Mouse (Mus musculus) heart, adult 18-20 months (tissue): Measurements from ENCODE around the gene Dagla. TPM values are rescaled to one million over a fixed set of nuclear protein-coding genes. Genes with fewer than 3 reads are reported as not detected.

Source experiments
- DNase-seq, 2 experiments: peaks; one replicate each; pipeline ENCODE4 v3.0.0; 2021 to 2022; ENCODE audit warnings: mixed read lengths in 1 of 2
- total RNA-seq, 2 experiments: library from RNA; stranded (reverse); gene quantifications; 2 replicates each; pipeline ENCODE4 v1.2.3; 2021

Gene Dagla
- total RNA-seq, 2 experiments from 2014 or later = 3.3 TPM

DNA sequence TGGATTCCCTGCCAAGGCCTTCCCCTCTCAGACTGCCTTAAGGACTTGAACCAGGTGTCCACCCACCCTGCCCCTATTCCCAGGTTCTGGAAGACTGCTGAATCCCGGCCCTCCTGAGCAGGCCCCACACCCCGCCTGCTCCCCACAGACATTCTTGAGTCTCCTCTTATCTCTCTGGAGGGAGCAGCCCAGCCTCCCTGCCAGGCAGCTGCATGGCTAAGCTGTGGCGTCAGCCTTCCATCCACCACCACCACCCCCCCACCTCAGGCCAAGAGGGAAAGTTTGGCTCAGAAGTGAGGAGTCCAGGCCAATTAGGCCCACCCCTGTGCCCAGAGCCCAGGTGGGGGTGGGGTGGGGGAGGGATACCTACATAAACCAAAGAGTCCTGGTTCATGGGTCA, 66.2 kb downstream of the Dagla start:
- peak in 1 of 2 experiments; percentile 33 for DNase-seq

DNA sequence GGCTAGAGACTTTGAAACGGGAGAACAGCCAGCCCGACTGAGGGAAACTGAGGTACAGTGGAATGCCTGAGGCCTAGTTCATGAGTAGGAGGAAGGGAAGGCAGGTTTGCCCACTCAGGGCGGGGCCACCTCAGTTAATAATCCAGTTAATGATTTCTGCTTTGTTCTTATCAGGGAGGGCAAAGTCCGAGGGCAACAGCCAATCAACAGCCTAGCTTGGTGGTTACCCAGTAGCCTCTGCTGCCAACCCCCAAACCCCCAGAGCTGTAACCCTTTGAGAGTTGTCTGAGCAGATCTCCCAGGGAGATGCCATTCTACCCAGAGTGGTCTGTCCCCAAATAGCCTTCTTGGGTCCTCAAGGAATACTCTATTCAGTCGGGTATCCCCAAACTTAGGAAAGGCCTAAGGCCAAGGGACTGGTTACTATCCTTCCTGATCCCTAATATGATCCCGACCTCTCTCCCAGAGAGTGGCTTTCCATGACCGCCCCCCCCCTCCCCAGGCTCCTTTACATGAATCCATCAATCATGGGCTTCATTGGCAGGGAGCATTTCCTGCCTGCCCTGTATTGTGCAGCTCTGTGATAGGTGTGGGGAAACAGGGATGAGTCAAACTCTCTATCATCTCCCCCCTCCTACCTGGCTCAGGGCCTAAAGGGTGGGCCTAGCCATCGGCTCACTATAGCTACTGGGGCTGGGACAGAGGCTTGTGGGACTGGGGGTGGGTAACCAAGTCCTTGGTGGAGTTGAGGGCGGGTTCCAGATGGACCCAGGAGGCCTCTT, 68.7 kb downstream of the Dagla start:
- DNase-seq = no peak

DNA sequence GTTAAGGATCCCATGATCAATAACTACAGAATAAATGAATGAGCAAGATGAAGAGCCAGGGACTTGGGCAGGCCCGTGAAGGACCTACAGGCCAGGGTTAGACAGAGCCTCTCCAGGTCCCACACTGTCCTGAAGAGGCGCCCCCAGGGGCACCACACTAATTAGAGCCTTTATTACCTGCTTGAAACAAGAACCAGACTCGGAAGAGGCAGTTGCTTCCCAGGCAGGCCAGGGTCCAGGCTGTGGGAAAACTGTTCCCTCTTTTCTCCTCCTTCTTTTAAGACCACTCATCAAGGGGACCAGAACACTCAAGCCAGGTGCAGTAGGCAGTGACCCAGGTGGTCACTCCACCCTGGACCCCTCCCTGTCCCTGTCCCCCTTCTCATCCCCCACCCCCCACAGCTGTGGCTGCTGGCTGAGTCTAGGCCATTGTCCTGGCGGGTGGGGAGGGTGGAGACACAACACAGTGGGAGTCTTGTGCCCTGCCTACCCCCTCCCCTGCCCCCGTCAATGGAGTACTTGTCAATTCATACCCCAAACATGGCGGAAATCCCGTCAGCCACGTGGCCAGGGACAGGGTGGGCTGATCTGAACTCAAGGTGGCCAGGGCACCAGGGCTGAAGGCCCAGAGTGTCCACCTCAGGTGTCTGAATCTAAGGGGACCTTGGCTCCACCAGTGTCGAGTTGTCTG, 72.2 kb downstream of the Dagla start:
- DNase-seq = no peak

DNA sequence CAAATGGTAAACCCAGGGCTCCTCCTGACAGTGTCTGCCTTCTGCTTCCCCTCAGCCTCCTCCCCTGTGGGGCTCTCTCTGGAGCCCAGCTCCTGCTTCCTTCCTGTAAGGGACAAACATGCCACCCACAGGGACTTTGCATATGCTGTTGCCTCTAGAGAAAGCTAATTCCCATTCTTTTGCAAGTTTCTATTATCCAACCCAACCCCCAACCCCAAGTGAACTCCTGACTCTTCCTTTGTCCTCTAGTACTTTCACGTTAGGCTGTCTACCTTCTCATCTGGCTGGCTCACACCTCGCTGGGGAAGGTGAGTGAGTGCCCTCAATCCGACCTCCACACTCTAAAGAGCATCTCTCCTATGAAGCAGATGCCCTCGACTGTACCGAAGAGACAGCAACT, 72.8 kb downstream of the Dagla start:
- no peak for DNase-seq

DNA sequence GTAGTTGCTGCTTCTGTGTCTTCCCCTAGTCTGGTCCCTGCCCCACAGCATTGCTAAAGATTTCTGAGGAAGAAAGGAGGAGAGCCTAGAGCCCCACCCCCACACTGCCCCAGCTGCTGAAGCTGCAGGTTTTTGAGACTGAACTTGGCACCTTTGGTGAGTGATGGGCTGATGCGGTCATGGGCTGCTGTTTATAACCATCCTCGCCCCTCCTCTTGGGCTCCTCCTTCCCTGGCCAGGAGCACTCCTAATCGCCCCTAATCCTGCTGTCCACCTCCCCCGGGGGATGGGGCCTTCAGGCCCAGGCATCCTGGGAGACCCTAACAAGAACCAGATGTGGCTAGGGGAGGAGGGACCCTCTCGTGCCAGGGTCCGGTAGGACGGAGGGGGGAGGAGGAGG, 73.7 kb downstream of the Dagla start:
- no peak for DNase-seq

DNA sequence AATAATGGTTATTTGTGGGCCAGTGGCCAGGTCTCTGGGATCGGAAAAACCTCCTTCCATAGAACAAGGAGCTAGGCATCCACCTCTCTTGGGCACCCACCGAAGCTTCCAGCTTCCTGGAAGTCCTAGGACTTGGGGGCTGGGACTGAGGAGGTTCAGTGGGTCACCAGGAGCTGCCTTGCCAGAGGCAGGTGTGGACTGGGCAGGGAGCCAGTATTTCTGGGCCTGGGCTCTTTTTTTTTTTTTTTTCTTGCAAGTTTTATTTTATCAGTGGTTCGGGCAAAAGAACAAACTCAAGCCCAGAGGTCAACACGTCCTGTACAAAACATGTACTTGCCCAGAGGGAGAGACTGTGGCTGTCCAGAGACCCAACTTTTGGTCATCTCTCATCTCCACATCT, 78.9 kb downstream of the Dagla start:
- DNase-seq = no peak

DNA sequence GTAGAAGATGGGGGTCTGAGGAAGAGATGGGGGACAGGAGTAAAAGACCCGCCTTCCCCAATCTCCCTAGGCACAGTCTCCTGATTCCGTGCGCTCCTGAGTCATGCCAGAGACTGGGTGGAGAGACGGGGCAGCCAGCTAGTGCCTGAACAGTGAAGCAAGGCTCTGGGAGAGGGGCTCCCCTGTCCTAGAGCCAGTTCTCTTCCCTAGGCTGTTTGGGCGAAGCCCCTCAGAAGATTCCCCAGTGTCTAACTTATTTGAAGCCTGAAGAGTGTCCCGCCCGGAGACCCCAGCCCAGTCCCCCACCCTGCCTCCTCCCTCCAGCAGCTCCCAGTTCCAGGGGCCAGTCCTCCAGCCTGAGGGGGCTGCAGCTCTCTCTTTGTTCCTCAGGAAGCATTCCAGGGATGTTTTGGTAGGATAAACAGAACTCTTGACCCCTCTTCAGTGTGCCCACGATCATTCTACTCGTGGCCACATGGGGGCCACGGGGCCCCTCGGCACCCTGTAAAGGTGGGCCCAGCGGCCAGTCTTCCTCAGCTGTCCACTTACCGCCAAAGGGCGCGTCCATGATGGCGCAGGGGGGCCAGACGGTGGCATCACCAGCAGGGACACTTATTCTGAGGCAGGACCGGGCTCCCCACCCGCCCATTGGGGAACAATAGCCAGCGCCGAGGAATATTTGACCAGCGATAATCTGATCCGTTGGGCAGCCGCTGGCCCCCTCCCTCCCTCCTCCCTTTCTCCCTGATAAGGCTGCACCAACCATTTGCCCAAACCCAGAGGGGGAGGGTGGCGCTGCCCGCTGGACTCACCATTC, 79.8 kb downstream of the Dagla start:
- DNase-seq = no peak

DNA sequence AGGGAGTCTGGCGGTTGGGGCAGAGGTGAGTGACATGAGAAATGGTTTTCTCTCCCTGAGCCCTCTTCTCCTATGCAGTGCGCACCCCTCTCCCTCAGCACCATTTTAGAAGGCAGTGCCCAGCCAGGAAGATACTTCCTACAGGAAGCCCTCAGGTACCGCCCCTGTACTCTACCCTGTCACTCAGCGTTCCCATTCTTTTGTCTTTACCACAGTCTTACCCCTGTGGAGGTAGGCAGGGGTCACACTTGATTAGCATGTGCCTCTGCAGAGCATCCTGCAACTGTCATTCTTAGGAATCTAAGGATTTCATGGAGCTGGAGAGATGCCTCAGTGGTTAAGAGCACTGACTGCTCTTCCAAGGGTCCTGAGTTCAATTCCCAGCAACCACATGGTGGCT, 81.1 kb downstream of the Dagla start:
- DNase-seq = no peak

DNA sequence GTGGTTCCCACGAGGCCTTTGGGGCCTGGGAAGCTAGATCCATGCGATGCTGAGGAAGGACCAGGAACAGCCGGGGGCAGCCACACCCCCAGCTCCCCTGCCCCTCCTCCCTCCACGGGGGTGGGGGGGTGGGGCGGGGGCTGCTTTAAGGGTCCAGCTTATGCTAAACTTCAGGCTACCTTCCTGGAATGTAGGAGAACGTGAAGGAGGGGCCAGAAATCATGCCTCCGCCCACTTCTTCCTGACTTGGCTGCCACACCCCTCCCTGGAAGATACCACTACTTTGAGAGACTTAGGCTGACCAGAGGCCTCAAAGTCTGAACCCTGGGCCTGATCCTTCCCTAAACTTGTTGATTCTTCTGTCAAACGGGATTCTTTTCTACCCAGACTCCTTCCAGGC, 82.0 kb downstream of the Dagla start:
- DNase-seq = no peak

DNA sequence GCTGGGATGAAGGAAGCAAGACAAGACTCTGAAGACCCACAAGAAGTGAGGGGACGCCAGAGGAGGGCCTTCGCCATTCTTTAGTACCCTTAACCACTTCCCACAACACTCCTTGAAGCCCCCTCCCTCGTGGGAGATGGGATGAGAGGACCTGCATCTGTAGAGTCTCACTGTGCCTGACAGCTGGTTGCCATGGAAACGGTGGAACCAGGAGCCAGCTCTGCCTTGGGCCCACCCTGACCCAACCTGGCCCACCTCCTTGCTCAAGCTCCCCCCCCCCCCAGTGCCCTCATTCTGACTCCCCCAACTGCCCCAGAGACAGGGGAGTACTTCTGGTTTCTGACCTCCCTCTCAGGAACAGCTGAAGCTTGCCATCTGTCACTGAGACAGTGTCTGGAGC, 83.1 kb downstream of the Dagla start:
- DNase-seq = no peak

DNA sequence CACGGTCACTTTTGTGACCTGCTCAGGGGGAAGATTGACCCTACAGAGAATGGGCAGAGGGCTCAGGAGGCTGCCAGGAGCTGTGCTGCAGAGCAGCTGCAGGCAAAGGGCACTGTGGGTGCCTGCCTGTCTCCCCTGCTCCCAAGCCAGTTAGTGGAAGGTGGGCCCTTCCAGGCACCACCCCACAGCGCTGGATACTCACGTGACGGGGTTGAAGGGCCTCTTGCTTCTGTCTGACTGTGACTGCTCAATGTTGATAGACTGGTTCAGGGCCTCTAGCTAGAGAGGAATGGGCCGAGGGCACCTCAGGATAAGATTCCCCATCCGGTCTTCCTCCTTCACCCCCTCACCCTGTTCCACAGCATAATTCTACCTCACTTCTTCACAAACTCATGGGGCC, 85.1 kb downstream of the Dagla start:
- DNase-seq = no peak

DNA sequence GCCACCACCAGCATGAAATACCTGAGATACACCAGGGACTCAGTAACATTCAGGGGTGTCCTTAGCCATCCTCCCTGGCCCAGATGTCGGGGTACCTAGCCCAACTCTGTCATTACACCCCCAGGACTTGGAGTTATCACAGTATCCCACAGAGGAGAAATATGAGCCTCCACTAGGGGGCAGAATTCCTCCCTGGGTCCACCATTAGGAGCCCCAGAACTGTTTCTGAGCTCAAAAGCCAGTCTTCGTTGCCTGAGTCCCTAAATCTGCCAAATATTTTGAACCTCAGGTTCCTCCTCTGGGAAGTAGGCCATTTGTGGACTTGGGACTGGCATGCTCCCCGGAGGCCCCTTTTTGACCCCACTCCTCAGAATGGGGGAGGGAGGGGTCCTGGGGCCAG, 85.6 kb downstream of the Dagla start:
- peak; percentile 23 to 59 for DNase-seq

DNA sequence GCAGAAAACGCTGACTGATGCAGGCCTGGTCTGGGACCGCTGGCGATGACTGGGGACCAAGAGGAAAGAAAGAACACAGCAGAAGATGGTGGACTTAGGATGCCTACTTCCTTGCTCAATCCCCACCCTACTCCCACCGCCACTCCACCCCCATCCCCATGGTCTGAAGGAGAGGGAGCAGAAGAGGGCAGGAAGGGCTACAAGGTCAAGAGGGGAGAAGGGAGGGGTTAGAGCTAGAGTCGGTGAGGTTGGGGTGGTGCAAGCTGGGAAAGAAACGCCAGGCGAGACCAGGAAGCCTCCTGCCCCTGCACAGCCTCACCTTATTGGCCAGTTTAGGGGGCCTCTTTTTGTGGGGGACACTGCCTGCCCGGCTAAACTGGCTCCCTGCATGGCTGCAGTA, 88.6 kb downstream of the Dagla start:
- DNase-seq = no peak

DNA sequence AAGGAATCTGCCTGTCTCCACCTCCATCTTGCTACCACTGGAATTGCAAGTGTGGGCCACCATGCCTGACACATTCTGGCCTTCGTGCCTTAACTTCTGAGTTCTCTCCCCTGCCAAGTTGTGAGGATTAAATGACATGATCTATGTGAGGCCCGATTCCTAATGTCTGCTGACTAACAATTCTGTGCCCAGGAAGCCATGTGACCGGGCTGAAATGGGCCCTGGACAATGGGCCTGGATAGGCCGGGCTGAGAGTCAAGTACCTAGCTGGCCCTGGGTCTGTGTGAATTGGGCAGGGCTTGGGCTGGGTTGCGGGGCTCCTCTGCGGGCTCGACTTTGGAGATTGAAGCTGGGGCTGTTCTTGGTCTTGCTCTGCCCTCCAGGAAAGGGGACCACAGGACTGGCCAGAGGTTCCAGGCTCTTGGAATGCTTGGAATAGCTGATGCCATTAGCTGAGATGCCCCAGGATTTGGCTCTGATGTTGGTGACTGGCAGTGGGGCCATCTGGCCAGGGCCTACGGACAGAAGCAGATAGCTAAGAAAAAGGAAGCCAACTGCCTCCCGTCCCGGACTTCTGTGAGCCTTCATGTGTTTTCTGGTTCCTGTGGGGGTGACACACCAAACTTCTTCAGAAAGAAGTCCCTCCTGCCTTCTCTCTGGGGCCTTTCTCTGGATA, 90.7 kb downstream of the Dagla start:
- peak; percentile 67 to 78 for DNase-seq

DNA sequence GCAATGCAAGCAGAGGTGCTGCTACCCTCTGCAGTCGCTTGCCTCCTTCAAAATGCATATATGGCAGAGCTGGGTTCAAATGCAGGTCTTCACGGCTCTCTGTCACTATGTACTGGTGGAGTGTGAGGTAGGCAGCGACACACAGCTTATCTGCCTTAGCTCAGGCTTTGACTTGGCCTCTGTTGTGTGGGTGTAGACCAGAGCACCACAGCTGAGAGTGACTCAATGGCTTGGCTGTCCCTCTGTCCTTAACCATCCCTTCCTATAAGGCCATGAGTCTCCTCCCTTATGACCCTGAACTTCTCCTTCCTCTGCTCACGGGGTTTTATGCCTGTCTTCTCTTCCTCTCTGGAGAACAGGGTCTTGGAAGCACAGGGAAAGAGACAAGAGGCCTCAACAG, 93.8 kb downstream of the Dagla start:
- no peak for DNase-seq

DNA sequence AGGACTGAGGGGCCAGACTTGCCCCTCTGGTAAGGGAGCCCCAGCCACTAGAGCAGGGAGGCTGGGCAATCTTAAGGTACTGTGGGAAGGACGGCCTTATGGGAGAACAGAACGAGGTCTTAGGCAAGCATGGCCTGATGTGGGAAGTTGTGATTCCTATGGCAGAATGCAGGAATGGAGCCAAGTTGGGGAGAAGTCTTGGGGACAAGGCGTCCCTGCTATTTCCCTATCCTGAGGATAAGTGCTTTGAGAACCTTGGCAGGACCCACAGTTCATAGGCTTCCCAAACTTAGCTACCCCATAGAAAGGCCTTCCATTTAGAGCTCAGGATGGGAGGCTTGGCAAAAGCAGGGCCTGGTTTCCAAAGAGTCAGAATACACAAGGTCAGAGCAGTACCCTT, 95.8 kb downstream of the Dagla start:
- peak; percentile 63 to 81 for DNase-seq

DNA sequence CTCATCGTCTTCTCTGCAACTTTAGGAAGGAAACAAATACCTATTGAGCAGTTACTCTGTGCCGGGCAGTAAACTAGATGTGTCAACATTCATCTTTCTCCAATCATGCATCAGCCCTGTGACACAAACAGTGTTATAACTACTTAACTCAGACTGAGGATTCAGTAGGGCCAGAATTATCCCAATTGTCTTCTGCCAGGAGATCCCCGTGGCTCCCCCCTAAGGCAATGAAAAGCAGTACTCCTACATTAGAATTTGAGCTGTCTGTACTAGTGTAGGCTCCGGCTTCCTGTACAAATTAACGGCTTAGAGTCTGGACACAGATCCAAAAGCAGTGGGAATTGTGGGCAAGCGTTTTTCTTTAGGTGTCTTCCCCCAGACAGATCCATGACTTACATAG, 99.6 kb downstream of the Dagla start:
- no peak for DNase-seq

DNA sequence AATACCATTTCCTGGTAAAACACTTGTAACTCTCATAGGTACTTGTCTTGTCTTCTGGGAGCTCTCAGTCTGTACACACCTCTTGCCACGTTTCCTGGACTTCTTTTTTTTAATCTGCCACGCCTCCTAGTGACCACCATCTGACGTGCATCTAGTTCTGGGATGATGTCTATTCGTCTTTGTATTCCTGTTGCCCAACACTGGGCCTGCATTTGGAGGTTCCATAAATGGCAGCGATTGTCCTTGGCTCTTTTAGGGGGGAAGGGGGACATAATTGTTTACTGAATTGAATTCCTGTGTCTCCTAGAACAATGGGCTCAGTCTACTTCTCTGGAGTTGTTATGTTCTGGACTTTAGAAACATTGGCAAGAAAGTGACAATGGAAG, 100.1 kb downstream of the Dagla start:
- DNase-seq = peak; percentile 58 to 60

DNA sequence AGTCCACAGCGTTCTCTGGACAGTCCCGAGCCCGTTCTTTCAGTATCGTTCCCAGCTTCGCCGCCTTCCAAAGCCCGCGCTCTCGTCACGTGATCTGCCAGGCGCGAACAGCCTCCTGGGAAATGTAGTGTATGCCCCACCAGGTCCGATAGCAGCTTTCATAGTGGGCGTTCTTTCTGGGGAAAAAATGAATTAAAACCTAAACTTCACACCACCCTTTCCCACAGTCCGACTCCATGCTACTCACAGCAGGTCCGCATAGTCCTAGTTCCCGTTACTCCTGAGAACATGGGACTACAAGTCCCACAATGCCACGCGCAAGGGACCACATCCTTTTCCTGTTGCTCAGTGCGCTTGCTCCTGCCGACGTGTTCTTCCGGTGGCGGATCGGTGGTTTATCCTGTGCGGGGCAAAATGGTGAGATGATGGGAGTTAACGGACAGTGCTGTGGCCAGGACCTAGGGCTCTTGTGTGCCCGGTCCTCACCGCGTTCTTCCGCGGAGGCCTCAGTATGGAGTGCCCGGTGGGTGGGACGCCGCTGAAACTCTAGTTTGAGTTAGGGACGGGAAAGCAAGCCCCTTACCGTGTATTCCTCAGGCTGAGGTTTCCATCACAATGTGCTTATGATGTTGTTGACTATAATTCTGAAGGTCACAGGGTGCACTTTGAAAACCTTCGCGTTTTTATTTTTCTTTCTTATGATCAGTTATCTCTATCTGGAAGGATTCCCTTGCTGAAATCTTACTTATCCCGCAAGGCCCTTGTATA, 100.6 kb downstream of the Dagla start, which contains the start of the genes Tmem258 and Fen1:
Gene Tmem258 (plus strand): TSS at position 167 of the 768 bp plus-strand sequence.
Gene Fen1 (minus strand): TSS at position 322 of the 768 bp plus-strand sequence.
- DNase-seq = peak; percentile 92 to 98

DNA sequence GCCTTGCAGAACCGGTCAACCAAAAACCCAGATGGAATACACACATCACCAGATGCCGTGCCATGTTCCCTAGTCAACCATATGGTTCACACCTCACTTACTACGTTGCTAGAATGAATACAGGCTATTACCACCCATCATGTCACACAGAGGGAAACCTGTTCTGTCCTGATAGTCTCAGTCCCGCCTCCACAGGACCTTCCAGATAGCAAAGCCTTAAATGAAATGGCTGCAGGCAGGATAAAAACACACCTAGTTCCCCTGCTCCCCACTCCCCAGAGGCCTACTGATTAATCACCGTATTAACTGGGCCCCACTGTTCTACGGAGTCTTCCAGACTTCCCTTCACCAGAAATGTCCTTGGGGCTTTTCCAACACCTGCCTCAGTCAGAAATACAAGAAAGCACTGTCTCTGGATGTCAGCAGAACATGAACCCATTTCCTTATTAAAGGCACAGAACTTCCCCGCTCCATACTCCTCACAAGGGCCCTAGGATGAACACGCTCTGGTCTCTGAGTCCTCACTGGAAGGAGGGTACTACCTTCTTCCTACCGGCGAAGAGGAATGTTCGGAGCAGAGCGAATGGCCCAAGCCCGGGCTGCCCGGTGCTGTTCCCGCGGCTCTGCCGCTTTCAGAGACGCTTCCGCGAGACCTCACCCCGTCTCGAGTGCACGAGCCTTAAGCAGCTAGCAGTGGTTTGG, 101.4 kb downstream of the Dagla start:
- no peak for DNase-seq

DNA sequence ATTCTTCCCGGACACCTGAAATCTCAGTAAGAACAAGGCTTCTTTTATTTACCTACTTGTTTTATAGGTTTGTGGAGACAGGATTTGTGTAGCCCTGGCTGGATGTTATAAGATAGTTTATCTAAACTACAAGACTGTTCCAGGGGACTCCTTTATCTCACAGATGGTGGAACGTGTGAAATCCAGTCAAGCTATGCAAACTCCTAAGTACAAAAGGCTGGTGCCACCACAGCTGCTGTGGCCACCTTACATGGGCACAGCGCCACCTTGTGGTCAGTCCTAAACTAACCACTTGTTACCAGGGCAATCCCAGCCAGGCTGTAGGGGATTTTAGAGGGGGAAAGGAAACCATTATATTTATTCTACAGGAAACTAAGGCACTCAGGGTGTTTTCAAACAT, 106.0 kb downstream of the Dagla start:
- peak; percentile 75 to 88 for DNase-seq
